Mouse (Mus musculus) embryonic fibroblast, embryonic 13.5 days (primary cell): ENCODE results near the gene Slc8a1.

Experiments
- CTCF ChIP-seq: IDR thresholded peaks from 2 replicates; pipeline ENCODE4 v1.5.1; 2011; ENCODE audit warnings: mild to moderate bottlenecking, control low read depth, low read length, moderate library complexity, borderline replicate concordance; ENCODE audit not compliant: insufficient read depth
- POLR2A ChIP-seq: IDR thresholded peaks from 2 replicates; pipeline ENCODE4 v1.6.1; 2011; ENCODE audit warnings: low read depth, mild to moderate bottlenecking, control low read depth, low read length, moderate library complexity

GRCm38 (mm10) chr17:81698789-81699188, 39.4 kb downstream of the Slc8a1 start:
- TF ChIP-seq POLR2A (no peak), CTCF (no peak)
